Mouse (Mus musculus) hindbrain, embryonic 13.5 days (tissue): ENCODE measurements at regions not wholly inside any gene's neighbourhood (a gene's known extent, or its start where the extent isn't known, plus 50 kb on each side); places are given as distances from the start of the nearest gene placed in this dataset.

Source experiments
- ATAC-seq: fragments of 200-750 bp; cut with Nextera tagmentation; 2 replicates; pipeline ENCODE4 v1.8.0; 2017; ENCODE audit warnings: moderate TSS enrichment; ENCODE audit not compliant: low FRiP score
- H3K27ac ChIP-seq: fragments of 300-500 bp; sonication (generic); 2 replicates; pipeline ENCODE4 v1.5.1; 2015; ENCODE audit warnings: inconsistent platforms, mild to moderate bottlenecking, moderate library complexity
- H3K27me3 ChIP-seq: fragments of 300-500 bp; sonication (generic); 2 replicates; pipeline ENCODE4 v1.6.1; 2015; ENCODE audit warnings: mild to moderate bottlenecking, inconsistent platforms
- H3K36me3 ChIP-seq: fragments of 300-500 bp; sonication (generic); 2 replicates; pipeline ENCODE4 v1.6.1; 2015; ENCODE audit warnings: mild to moderate bottlenecking, inconsistent platforms
- H3K4me1 ChIP-seq: fragments of 300-500 bp; sonication (generic); replicated peaks from 2 replicates; pipeline ENCODE4 v1.6.1; 2015; ENCODE audit warnings: inconsistent platforms
- H3K4me2 ChIP-seq: fragments of 300-500 bp; sonication (generic); 2 replicates; pipeline ENCODE4 v1.6.1; 2015; ENCODE audit warnings: inconsistent platforms, mild to moderate bottlenecking, moderate library complexity
- H3K4me3 ChIP-seq: fragments of 300-500 bp; sonication (generic); 2 replicates; pipeline ENCODE4 v1.5.1; 2015; ENCODE audit warnings: mild to moderate bottlenecking, inconsistent platforms
- H3K9ac ChIP-seq: fragments of 300-500 bp; sonication (generic); 2 replicates; pipeline ENCODE4 v1.6.1; 2015; ENCODE audit warnings: mild to moderate bottlenecking, inconsistent platforms
- H3K9me3 ChIP-seq: fragments of 300-500 bp; sonication (generic); 2 replicates; pipeline ENCODE4 v1.6.1; 2016; ENCODE audit warnings: inconsistent platforms
- WGBS: fragments of 180-500 bp; shearing (Covaris S2); methylation state at CpG from one replicate; pipeline ENCODE4 v1.1.7; 2015; 5-methylcytosine and 5-hydroxymethylcytosine counted together

- Histone ChIP-seq H3K27me3 (peaks cover 28% of the 10 kb centered on the region), H3K9ac (no peak overlapping the region), H3K9me3 (no peaks in the 10 kb centered on the region), H3K4me2 (no peak overlapping the region), H3K36me3 (no peaks in the 10 kb centered on the region), H3K27ac (no peak overlapping the region), H3K4me1 (peaks cover 12% of the 10 kb centered on the region), H3K4me3 (no peak overlapping the region)
- ATAC-seq, result no peak
- 90% methylated on average over 4 of the region's 4 CpGs for WGBS
Observed at GRCm38 (mm10) chr7:145029622-145030021, 89.9 kb upstream of the Ccnd1 start.

- no peak overlapping the region for H3K27ac ChIP-seq
- no peak overlapping the region for H3K4me2 ChIP-seq
- ATAC-seq, result no peak
- WGBS, result 48% methylated on average over 4 of the region's 4 CpGs
- no peaks in the 10 kb centered on the region for H3K9me3 ChIP-seq
- no peak overlapping the region for H3K4me3 ChIP-seq
- H3K27me3 ChIP-seq, result peaks cover 28% of the 10 kb centered on the region
- H3K36me3 ChIP-seq, result no peaks in the 10 kb centered on the region
- peaks cover 12% of the 10 kb centered on the region for H3K4me1 ChIP-seq
- H3K9ac ChIP-seq, result no peak overlapping the region
Observed at GRCm38 (mm10) chr7:145029124-145029523, 89.4 kb upstream of the Ccnd1 start.

GRCm38 (mm10) chr7:145027061-145027460 is 87.3 kb upstream of the Ccnd1 start:
- 72% methylated on average over 4 of the region's 4 CpGs for WGBS
- Histone ChIP-seq H3K4me3 (no peak overlapping the region), H3K4me1 (peaks cover 12% of the 10 kb centered on the region), H3K36me3 (no peaks in the 10 kb centered on the region), H3K27me3 (peaks cover 16% of the 10 kb centered on the region), H3K9me3 (no peaks in the 10 kb centered on the region), H3K9ac (no peak overlapping the region), H3K4me2 (no peak overlapping the region), H3K27ac (no peak overlapping the region)
- ATAC-seq, result no peak

- Histone ChIP-seq H3K9me3 (no peaks in the 10 kb centered on the region), H3K4me3 (no peak overlapping the region), H3K4me1 (peaks cover 8% of the 10 kb centered on the region), H3K9ac (no peak overlapping the region), H3K27me3 (peaks cover 12% of the 10 kb centered on the region; the same call in 1 of the 2 replicates), H3K4me2 (no peak overlapping the region), H3K36me3 (no peaks in the 10 kb centered on the region), H3K27ac (no peak overlapping the region)
- ATAC-seq, result no peak
- 85% methylated on average over 5 of the region's 5 CpGs for WGBS
Observed at GRCm38 (mm10) chr7:145026014-145026285, 86.2 kb upstream of the Ccnd1 start.

- WGBS, result 55% methylated on average over 5 of the region's 6 CpGs
- ATAC-seq, result no peak
- Histone ChIP-seq H3K4me2 (no peak overlapping the region), H3K4me1 (peaks cover 4% of the 10 kb centered on the region), H3K36me3 (no peaks in the 10 kb centered on the region), H3K27ac (no peak overlapping the region), H3K9ac (no peak overlapping the region), H3K27me3 (peaks cover 12% of the 10 kb centered on the region; the same call in 1 of the 2 replicates), H3K9me3 (no peaks in the 10 kb centered on the region), H3K4me3 (no peak overlapping the region)
Observed at GRCm38 (mm10) chr7:145025186-145026013, 85.7 kb upstream of the Ccnd1 start.

GRCm38 (mm10) chr7:145024651-145025050 is 84.9 kb upstream of the Ccnd1 start:
- H3K27me3 ChIP-seq, result peaks cover 6% of the 10 kb centered on the region; the same call in 1 of the 2 replicates
- no peak overlapping the region for H3K27ac ChIP-seq
- WGBS, result 94% methylated on average over 2 of the region's 2 CpGs

GRCm38 (mm10) chr7:145019137-145019536 is 79.4 kb upstream of the Ccnd1 start:
- Histone ChIP-seq H3K9me3 (no peaks in the 10 kb centered on the region), H3K36me3 (no peaks in the 10 kb centered on the region), H3K27me3 (0 out of 2 replicates have a peak, but pooled peaks cover 3% of the 10 kb centered on the region), H3K4me1 (peaks cover 10% of the 10 kb centered on the region), H3K27ac (no peak overlapping the region), H3K4me3 (no peak overlapping the region), H3K9ac (no peak overlapping the region), H3K4me2 (no peak overlapping the region)
- 87% methylated on average over 2 of the region's 2 CpGs for WGBS
- no peak for ATAC-seq

More at GRCm38 (mm10) chr7:145024651-145025050, 84.9 kb upstream of the Ccnd1 start:
- Histone ChIP-seq H3K4me1 (no peaks in the 10 kb centered on the region), H3K9me3 (no peaks in the 10 kb centered on the region), H3K36me3 (no peaks in the 10 kb centered on the region), H3K4me3 (no peak overlapping the region), H3K9ac (no peak overlapping the region), H3K4me2 (no peak overlapping the region)
- no peak for ATAC-seq

- Histone ChIP-seq H3K4me2 (no peak overlapping the region), H3K9ac (no peak overlapping the region), H3K4me3 (no peak overlapping the region), H3K4me1 (peaks cover 10% of the 10 kb centered on the region), H3K36me3 (no peaks in the 10 kb centered on the region), H3K27ac (no peak overlapping the region), H3K9me3 (no peaks in the 10 kb centered on the region), H3K27me3 (0 out of 2 replicates have a peak, but pooled peaks cover 3% of the 10 kb centered on the region)
- ATAC-seq, result no peak
- 94% methylated on average over 3 of the region's 3 CpGs for WGBS
Observed at GRCm38 (mm10) chr7:145018149-145018548, 78.4 kb upstream of the Ccnd1 start.

GRCm38 (mm10) chr7:145015463-145016085 is 75.8 kb upstream of the Ccnd1 start:
- no peak for ATAC-seq
- no peak overlapping the region for H3K4me2 ChIP-seq
- H3K36me3 ChIP-seq, result no peaks in the 10 kb centered on the region
- no peak overlapping the region for H3K9ac ChIP-seq
- H3K27ac ChIP-seq, result no peak overlapping the region
- no peak overlapping the region for H3K4me3 ChIP-seq
- H3K27me3 ChIP-seq, result 0 out of 2 replicates have a peak, but pooled peaks cover 3% of the 10 kb centered on the region
- peaks cover 10% of the 10 kb centered on the region for H3K4me1 ChIP-seq
- no peaks in the 10 kb centered on the region; the same call in 1 of the 2 replicates for H3K9me3 ChIP-seq
- 17% methylated on average over 22 of the region's 22 CpGs for WGBS

- no peak overlapping the region for H3K4me2 ChIP-seq
- no peak overlapping the region for H3K4me3 ChIP-seq
- no peaks in the 10 kb centered on the region; the same call in 1 of the 2 replicates for H3K9me3 ChIP-seq
- 0 out of 2 replicates have a peak, but pooled peaks cover 3% of the 10 kb centered on the region for H3K27me3 ChIP-seq
- H3K4me1 ChIP-seq, result peaks cover 6% of the 10 kb centered on the region
- no peak overlapping the region for H3K9ac ChIP-seq
- no peak overlapping the region for H3K27ac ChIP-seq
- ATAC-seq, result no peak
- 55% methylated on average over 4 of the region's 4 CpGs for WGBS
- no peaks in the 10 kb centered on the region for H3K36me3 ChIP-seq
Observed at GRCm38 (mm10) chr7:145010757-145011156, 71.0 kb upstream of the Ccnd1 start.

- Histone ChIP-seq H3K4me3 (no peak overlapping the region), H3K9ac (no peak overlapping the region), H3K27me3 (no peaks in the 10 kb centered on the region), H3K36me3 (no peaks in the 10 kb centered on the region), H3K27ac (no peak overlapping the region), H3K9me3 (no peaks in the 10 kb centered on the region; the same call in 1 of the 2 replicates), H3K4me1 (no peaks in the 10 kb centered on the region), H3K4me2 (no peak overlapping the region)
- 57% methylated on average over 3 of the region's 3 CpGs for WGBS
- no peak for ATAC-seq
Observed at GRCm38 (mm10) chr7:145010004-145010403, 70.3 kb upstream of the Ccnd1 start.

- Histone ChIP-seq H3K9ac (no peak overlapping the region), H3K4me2 (no peak overlapping the region), H3K4me1 (no peaks in the 10 kb centered on the region), H3K36me3 (no peaks in the 10 kb centered on the region), H3K9me3 (no peaks in the 10 kb centered on the region; the same call in 1 of the 2 replicates), H3K27ac (no peak overlapping the region), H3K4me3 (no peak overlapping the region), H3K27me3 (no peaks in the 10 kb centered on the region)
- no peak for ATAC-seq
- WGBS, result 71% methylated on average over 7 of the region's 7 CpGs
Observed at GRCm38 (mm10) chr7:145008662-145009333, 69.1 kb upstream of the Ccnd1 start.
